Mouse (Mus musculus): ENCODE measurements around the gene Trabd. TPM values are rescaled to one million over a fixed set of nuclear protein-coding genes. Genes with fewer than 3 reads are reported as not detected.

Gene Trabd
- total RNA-seq, 4 experiments from 2014 or later: 20.5 to 22.3 (median 22.0) TPM

GRCm38 (mm10) chr15:89076156-89076731 lies 1.3 kb downstream of the Trabd start:
- DNase-seq (ENCODE audit: low spot score in 2 of 2): no peak

GRCm38 (mm10) chr15:89078208-89078836 lies 3.4 kb downstream of the Trabd start:
- DNase-seq (ENCODE audit: low spot score in 2 of 2): no peak

DNA sequence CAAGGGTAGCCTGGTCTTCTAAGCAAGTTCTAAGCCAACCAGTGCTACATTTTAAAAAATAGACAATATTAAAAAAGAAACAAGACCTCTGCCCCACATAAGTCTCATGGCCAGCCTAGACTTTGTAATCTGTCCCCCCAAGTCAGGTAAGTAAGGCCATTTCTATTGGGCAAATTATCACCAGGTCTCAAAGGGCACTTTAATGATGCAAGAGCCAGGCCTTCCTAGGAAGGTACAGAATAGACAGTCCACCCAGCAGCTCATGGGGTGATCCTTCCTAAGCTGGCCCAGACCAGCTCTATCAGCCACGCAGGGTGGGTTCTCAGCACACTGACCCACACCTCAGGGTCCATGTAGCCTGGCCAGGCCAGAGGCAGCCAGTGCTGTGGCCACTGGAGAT lies 9.0 kb downstream of the Trabd start:
- DNase-seq (ENCODE audit: low spot score in 2 of 2): no peak

DNA sequence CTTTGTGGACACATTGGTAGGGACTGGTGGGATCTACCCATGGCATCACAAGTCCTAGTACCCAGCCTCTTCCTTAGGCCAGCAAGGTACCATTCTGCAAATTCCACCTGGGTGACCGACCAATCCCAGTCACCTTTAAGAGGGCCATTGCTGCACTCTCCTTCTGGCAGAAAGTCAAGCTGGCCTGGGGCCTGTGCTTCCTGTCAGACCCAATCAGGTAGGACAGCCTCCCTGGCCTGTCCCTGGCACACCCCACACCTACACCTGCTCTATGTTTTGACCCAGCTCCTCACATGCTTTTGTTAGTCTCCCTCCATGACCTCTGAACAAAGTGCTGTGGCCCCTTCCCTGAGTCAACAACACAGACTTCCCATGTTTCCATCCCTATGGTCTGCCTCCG lies 9.9 kb downstream of the Trabd start:
- DNase-seq (ENCODE audit: low spot score in 2 of 2): no peak

GRCm38 (mm10) chr15:89088607-89089247 lies 13.8 kb downstream of the Trabd start, which contains the start of gene Selenoo:
Gene Selenoo (plus strand): TSS chr15:89089084.
- peak; percentile 84 to 86 for DNase-seq (ENCODE audit: low spot score in 2 of 2)

- DNase-seq (ENCODE audit: low spot score in 2 of 2): no peak
These were observed 14.5 kb downstream of the Trabd start for GRCm38 (mm10) chr15:89089248-89090051.

- DNase-seq (ENCODE audit: low spot score in 2 of 2): no peak
These were observed 15.7 kb downstream of the Trabd start for GRCm38 (mm10) chr15:89090662-89091061.

DNA sequence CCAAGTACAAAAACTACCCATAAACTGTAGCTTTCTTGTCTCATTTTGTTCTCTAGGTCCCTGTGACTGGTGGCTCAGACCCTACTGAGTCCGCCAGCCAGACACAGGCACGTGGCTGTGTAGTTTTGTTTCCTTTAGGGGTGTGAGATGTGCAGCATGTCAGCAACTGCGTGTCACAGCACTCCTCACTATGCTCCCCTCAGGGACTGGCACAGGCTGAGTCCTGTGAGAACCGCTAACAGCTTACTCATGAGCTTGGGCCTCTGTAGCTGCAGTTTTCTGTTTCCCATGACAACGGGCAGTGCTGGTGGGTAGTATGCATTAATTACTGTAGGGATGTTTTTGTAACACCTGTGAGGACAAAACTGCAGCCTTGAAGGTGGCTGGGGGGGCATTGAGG lies 17.3 kb downstream of the Trabd start:
- DNase-seq (ENCODE audit: low spot score in 2 of 2): no peak

GRCm38 (mm10) chr15:89097450-89097849 lies 22.5 kb downstream of the Trabd start:
- DNase-seq (ENCODE audit: low spot score in 2 of 2): peak in 1 of 2 experiments; percentile 68

- DNase-seq (ENCODE audit: low spot score in 2 of 2): no peak
These were observed 23.7 kb downstream of the Trabd start for GRCm38 (mm10) chr15:89098616-89099015.

GRCm38 (mm10) chr15:89100823-89101222 lies 25.9 kb downstream of the Trabd start:
- no peak for DNase-seq (ENCODE audit: low spot score in 2 of 2)

DNA sequence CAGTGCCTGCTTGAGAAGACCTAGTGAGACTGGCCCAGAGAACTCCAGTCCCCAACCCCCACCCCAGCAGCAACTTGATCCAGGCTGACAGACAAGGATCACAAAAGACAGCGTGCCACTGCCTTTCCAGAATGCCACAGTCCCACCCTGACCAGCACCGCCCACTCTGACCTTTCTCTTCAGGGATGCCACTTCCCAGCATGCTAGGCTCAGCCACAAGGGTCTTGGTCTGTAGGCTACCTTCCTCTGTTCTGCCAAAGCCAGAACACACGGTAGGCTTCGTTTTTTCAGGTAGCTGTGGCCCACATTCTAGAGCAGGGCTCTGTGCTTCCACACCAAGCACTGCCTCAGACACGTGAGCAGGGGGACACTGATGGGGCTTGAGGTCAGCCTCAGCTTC lies 27.7 kb downstream of the Trabd start:
- no peak for DNase-seq (ENCODE audit: low spot score in 2 of 2)

- no peak for DNase-seq (ENCODE audit: low spot score in 2 of 2)
These were observed 29.0 kb downstream of the Trabd start for GRCm38 (mm10) chr15:89103921-89104320.

DNA sequence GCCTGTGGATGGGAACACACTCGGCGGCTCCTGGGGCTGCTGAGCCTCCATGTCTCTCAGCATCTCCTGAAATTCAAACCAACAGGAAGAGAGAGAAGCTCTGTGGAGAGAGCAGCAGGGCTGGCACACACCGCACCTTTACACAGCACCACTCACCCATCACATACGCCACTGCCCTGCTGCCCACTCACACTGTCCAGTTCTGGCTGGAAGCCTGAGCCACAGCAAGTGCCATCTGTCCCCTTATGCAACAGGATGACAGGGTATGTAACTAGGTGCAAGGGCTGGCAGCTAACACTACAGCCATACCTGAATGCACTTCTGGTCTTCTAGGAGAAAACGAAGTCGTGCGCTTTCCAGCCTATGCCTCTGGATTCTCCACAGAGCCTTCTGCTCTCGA lies 29.5 kb downstream of the Trabd start:
- DNase-seq (ENCODE audit: low spot score in 2 of 2): no peak

- peak in 1 of 2 experiments; percentile 57 for DNase-seq (ENCODE audit: low spot score in 2 of 2)
These were observed 31.1 kb downstream of the Trabd start for GRCm38 (mm10) chr15:89106073-89106472.

DNA sequence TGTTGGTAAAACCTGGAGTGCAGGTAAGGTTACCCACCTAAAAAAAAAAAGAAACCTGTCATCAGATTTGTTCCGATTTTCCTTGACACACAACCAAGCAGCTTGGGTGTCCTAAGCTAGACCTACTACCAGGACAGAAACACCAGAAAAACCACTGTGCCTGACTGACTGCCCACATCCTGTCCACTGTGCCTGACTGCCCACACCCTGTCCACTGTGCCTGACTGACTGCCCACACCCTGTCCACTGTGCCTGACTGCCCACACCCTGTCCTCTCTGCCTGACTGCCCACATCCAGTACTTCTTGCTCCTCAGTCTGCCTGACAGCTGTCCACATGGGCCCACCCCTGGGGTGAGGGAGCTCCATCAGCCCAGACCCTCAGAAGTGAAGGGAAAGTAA lies 32.1 kb downstream of the Trabd start:
- DNase-seq (ENCODE audit: low spot score in 2 of 2): no peak

GRCm38 (mm10) chr15:89110147-89110546 lies 35.2 kb downstream of the Trabd start:
- no peak for DNase-seq (ENCODE audit: low spot score in 2 of 2)

DNA sequence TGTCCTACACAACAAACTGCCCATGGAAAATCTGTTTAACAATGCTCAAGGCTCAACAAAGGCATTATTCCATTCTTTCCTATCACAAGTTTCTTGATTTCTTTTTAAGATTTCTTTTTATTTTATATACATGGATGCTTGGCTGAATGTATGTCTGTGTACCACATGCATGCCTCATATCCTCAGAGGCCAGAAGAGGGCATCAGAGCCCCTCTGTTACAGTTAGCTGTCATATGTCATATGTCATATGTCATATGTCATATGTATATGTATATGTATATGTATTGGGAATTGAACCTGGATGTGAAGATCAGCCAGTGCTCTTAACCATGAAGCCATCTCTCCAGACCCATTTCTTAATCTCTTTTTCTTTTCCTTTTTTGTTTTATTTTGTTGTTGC lies 43.1 kb downstream of the Trabd start:
- no peak for DNase-seq (ENCODE audit: low spot score in 2 of 2)

- DNase-seq (ENCODE audit: low spot score in 2 of 2): peak; percentile 94 to 95
These were observed 47.9 kb downstream of the Trabd start, which contains the start of gene Tubgcp6 for GRCm38 (mm10) chr15:89122649-89123366. Gene Tubgcp6 (minus strand): TSS chr15:89123112.

DNA sequence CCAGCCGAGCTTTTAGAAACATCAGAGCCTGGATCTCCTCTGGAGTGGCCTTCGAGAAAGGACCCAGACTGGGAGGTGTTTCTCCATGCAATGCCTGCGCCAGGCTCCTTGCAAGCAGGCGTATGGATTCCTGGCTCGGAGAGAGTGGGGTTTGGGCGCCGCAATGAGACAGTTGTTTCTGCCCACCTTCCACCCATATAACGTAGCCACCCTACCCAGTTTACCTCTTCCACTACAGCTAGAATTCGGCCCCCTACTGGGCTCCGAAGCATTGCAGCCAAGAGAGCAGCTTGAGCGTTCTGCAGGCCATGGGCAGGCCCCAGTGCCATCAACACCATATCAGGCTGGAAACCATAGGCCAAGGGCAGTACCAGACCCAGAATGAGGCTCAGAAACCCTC lies 48.7 kb downstream of the Trabd start:
- DNase-seq (ENCODE audit: low spot score in 2 of 2): peak in 1 of 2 experiments; percentile 52

GRCm38 (mm10) chr15:89124312-89124711 lies 49.4 kb downstream of the Trabd start:
- DNase-seq (ENCODE audit: low spot score in 2 of 2): no peak
